Mouse (Mus musculus) heart, embryonic 16.5 days (tissue): Measurements from ENCODE around the gene Zfp784. TPM values are rescaled to one million over a fixed set of nuclear protein-coding genes. Genes with fewer than 3 reads are reported as not detected.

Experiments
- ATAC-seq: fragments of 200-750 bp; cut with Nextera tagmentation; replicated peaks from 2 replicates; pipeline ENCODE4 v1.8.0; 2017; ENCODE audit warnings: moderate number of reproducible peaks; ENCODE audit not compliant: insufficient read depth, low FRiP score; ENCODE audit errors: extremely low read depth
- H3K27ac ChIP-seq: fragments of 300-500 bp; sonication (generic); 2 replicates; pipeline ENCODE4 v1.5.1; 2014; ENCODE audit warnings: mild to moderate bottlenecking, low read length, control low read depth, moderate library complexity
- H3K27me3 ChIP-seq: fragments of 300-500 bp; sonication (generic); 2 replicates; pipeline ENCODE4 v1.6.1; 2014; ENCODE audit warnings: low read length, mixed read lengths; ENCODE audit not compliant: control insufficient read depth, insufficient read depth
- H3K36me3 ChIP-seq: fragments of 300-500 bp; sonication (generic); 2 replicates; pipeline ENCODE4 v1.6.1; 2014; ENCODE audit not compliant: control insufficient read depth, insufficient read depth
- H3K4me1 ChIP-seq: fragments of 300-500 bp; sonication (generic); 2 replicates; pipeline ENCODE4 v1.6.1; 2014; ENCODE audit warnings: low read length, mixed read lengths; ENCODE audit not compliant: control insufficient read depth, insufficient read depth
- H3K4me2 ChIP-seq: fragments of 300-500 bp; sonication (generic); 2 replicates; pipeline ENCODE4 v1.6.1; 2014; ENCODE audit warnings: low read depth, mild to moderate bottlenecking, control low read depth, low read length
- H3K4me3 ChIP-seq: fragments of 300-500 bp; sonication (generic); 2 replicates; pipeline ENCODE4 v1.5.1; 2014; ENCODE audit warnings: mild to moderate bottlenecking, control low read depth, low read length
- H3K9ac ChIP-seq: fragments of 300-500 bp; sonication (generic); 2 replicates; pipeline ENCODE4 v1.6.1; 2014; ENCODE audit warnings: low read length, control low read depth
- H3K9me3 ChIP-seq: fragments of 300-500 bp; sonication (generic); replicated peaks from 2 replicates; pipeline ENCODE4 v1.6.1; 2016; ENCODE audit warnings: low read length; ENCODE audit not compliant: control insufficient read depth
- WGBS: fragments of 180-500 bp; shearing (Covaris S2); extraction: QIAGEN DNeasy Blood & Tissue Kit; methylation state at CpG from one replicate; pipeline ENCODE4 v1.1.7; 2014; 5-methylcytosine and 5-hydroxymethylcytosine counted together
- polyA plus RNA-seq: library from polyadenylated mRNA; unstranded; fragments of >200 nt; fragmentation: Nextera tagmentation; extraction: Ambion mirVana; gene quantifications from 2 replicates; pipeline ENCODE4 v1.2.1, GENCODE M21; 2015

The Zfp784 gene
- 6.3 and 6.8 TPM in 2 replicates for polyA plus RNA-seq

DNA sequence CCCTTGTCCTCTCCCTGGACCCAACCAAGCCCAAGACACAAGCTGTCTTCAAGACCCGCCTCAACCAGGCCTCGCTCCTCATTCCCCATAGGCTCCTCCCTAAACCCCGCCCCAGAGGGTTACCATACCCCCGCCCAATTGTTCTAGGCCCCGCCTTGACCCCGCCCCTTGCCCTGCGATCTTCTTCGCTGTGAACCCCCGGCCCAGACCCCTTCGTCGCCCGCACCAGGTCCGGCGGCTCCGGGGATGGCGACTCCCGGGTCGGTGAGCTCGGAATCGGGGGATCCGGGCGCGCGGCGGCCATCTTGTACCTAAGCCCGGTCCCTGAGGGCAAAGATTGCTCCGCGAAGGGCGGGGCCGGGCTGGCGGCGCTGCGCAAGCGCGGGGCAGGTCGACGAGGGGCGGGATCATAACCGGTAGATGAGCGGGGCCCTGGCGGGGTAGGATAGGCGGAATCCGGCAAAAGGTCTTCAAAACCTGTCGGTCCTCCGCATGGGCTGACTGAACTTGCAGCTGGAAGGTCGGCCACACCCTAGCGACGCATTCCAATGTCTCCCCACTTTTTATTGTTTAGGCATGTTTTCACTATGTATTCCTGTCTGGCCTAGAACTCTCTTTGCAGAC lies at the start of gene Zfp784:
TSS of gene Zfp784 (minus strand) at position 338 of the 624 bp plus-strand sequence.
- Histone ChIP-seq H3K36me3 (peaks cover 29% of the 10 kb centered on the region), H3K4me1 (peaks cover 9% of the 10 kb centered on the region), H3K27me3 (no peaks in the 10 kb centered on the region), H3K9me3 (no peaks in the 10 kb centered on the region), H3K4me3 (peak within 1 kb of the TSS; percentile 86), H3K27ac (peak within 1 kb of the TSS; percentile 98), H3K9ac (peak within 1 kb of the TSS; percentile 92), H3K4me2 (peak within 1 kb of the TSS; percentile 64)
- peak; percentile 98 for ATAC-seq
- under 1% methylated on average over 48 of the region's 48 CpGs for WGBS

DNA sequence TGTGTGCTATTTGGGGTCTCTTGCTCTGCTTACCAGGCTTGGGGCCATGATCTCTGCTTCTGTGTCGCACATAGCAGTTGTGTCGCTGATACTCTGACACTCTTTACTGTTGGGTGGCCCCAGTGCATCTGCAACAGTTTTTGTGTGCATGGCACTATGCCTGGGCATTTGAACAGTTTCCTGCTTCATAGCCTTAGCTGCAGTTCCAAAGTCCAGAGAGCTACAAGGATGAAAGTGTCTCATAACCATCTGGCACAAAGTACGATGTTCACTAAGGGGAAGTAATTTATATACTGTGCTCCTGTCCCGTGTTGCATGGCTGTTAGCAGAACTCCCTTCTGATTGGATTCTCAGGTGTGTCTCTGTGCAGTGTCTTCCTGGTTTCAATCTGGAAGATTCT lies 49.6 kb upstream of the Zfp784 start:
- Histone ChIP-seq H3K9me3 (no peaks in the 10 kb centered on the region), H3K36me3 (peaks cover 41% of the 10 kb centered on the region), H3K4me1 (no peaks in the 10 kb centered on the region), H3K27me3 (no peaks in the 10 kb centered on the region), H3K4me3 (no peak overlapping the region), H3K4me2 (no peak overlapping the region), H3K27ac (no peak overlapping the region), H3K9ac (no peak overlapping the region)
- WGBS = 91% methylated on average over 4 of the region's 4 CpGs
- ATAC-seq = no peak

DNA sequence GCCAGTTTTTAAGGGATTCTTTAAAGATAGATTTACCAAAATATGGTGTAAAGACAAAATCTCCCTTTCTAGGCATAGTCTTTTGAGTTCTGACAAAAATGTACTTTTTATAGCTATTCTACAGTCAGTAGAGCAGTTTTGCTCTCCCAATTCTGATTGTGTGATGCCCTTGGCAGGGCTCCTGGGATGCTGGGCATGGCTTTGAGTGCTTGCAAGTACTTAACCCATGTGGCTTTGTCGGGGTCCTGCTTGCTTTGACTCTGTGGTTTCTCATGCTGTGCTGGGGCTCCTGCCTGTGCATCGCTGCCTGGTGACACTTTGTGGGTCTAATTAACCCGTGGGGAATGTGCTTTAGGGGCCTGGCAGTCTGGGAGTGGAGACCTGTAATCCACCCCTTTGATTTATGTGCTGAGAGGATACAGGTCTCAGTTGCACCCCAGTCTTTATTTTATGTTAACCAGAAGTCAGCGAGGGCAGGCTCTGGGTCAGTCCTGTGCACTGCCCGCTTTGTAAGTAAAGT lies 48.7 kb upstream of the Zfp784 start:
- H3K4me3 ChIP-seq = no peak overlapping the region

DNA sequence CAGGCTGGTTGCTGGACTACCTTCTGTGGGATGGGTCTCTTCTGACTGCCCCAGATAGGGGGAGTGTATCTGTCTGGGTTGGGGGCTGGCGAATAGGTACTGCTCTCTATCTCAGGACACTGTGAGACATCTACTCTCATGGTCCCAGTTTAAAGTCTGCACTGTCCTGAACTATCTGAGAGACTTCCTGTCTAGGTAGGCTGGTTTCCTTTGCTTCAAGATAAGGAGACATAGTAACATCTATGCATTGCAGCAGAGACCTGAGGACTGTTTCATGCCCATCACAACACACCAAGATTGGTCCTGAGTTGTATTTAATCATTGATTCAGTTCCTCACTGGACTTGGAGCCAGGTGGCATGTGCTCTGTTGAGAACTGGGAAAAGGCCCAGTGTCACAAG lies 47.3 kb upstream of the Zfp784 start:
- peaks cover 18% of the 10 kb centered on the region for H3K4me1 ChIP-seq
- H3K9me3 ChIP-seq = no peaks in the 10 kb centered on the region
- H3K27me3 ChIP-seq = no peaks in the 10 kb centered on the region
- no peak overlapping the region for H3K4me2 ChIP-seq
- H3K4me3 ChIP-seq = no peak overlapping the region
- no peak overlapping the region for H3K27ac ChIP-seq
- no peak overlapping the region for H3K9ac ChIP-seq
- H3K36me3 ChIP-seq = peaks cover 24% of the 10 kb centered on the region
- 73% methylated on average over 1 of the region's 1 CpGs for WGBS
- no peak for ATAC-seq

More for the DNA sequence above, 48.7 kb upstream of the Zfp784 start:
- no peak overlapping the region for H3K9ac ChIP-seq
- no peak for ATAC-seq
- no peaks in the 10 kb centered on the region for H3K9me3 ChIP-seq
- WGBS = 85% methylated on average over 5 of the region's 5 CpGs
- peaks cover 36% of the 10 kb centered on the region for H3K36me3 ChIP-seq
- peaks cover 6% of the 10 kb centered on the region for H3K4me1 ChIP-seq
- no peak overlapping the region for H3K27ac ChIP-seq
- no peaks in the 10 kb centered on the region for H3K27me3 ChIP-seq
- H3K4me2 ChIP-seq = no peak overlapping the region

DNA sequence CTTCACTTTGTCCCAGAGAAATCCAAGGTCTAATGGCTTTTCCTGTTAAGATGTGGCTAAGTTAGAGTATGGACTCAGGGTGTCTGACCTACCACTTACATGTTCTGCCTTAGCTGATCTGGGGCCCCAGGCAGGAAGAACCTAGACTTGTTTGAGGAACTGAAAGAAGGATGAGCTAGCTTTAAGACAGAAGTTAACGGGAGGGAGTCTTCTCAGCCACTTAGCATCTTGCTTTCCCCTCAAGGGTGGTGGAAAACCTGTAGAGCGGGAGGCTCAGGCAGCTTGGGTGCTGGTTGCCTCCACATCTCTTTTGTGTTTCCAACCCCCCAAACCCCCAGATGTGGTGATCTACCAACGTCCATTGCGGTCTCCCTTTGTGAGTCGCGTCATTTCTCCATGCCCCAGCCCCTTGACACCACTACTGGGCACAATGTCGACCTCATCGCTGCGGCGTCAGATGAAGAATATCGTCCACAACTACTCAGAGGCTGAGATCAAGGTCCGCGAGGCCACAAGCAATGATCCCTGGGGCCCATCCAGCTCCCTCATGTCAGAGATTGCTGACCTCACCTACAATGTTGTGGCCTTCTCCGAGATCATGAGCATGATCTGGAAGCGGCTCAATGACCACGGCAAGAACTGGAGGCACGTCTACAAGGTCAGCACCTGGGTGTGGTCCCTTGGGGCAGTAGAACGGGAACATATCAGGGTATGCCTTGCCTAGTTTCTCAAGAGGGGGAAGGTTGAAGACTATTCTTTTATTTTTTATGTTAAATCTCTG lies 45.3 kb upstream of the Zfp784 start:
- WGBS = 88% methylated on average over 18 of the region's 18 CpGs
- no peak for ATAC-seq
- Histone ChIP-seq H3K4me2 (no peak overlapping the region), H3K27ac (no peak overlapping the region), H3K27me3 (no peaks in the 10 kb centered on the region), H3K9ac (no peak overlapping the region), H3K4me3 (no peak overlapping the region), H3K36me3 (peaks cover 18% of the 10 kb centered on the region), H3K9me3 (no peaks in the 10 kb centered on the region), H3K4me1 (peaks cover 18% of the 10 kb centered on the region)

DNA sequence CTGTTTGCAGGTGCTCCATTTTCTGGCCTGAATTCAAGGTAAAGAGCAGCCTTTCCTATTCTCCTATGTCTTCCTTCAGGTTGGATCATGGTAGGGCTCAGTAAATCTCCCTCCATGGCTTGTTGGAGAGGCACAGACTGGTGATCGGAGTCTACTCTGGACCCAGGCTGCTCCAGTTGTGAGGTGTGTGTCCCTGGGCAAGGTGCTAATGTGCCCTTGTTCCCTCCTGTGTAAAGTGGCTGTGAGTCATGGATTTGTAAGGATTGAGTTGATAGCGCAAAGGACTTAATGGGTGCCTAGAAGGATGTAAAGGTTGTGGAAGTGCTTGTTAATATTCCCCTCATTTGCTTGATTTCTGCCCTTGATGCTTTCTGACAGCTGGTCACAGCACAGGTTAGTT lies 43.7 kb upstream of the Zfp784 start:
- ATAC-seq = no peak
- H3K4me1 ChIP-seq = peaks cover 18% of the 10 kb centered on the region
- 95% methylated on average over 2 of the region's 2 CpGs for WGBS

DNA sequence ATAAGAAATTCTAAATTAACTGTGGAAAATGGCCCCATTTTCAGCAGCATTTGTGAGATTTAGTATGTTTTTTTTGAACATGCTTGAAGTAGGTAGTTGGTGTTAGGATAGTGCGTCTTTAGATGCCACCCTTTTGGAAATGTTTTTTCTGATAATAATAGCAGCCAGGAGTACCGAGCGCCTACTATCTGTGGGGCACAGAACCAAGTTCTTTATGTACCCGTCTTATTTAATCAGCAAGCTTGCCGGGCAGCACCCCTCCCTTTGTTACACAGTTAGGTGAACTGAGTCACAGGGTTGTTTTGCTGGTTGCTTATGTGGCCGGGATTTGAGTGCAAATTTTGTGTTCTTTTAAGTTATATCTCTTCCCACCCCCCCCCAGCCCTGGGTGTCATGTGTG lies 43.0 kb upstream of the Zfp784 start:
- no peak for ATAC-seq
- 46% methylated on average over 6 of the region's 6 CpGs for WGBS
- peaks cover 18% of the 10 kb centered on the region for H3K4me1 ChIP-seq
- H3K9ac ChIP-seq = peak overlapping the region; percentile 97
- peak overlapping the region; percentile 87 for H3K4me3 ChIP-seq
- H3K9me3 ChIP-seq = no peaks in the 10 kb centered on the region
- H3K27me3 ChIP-seq = no peaks in the 10 kb centered on the region
- peak overlapping the region; percentile 81 for H3K4me2 ChIP-seq
- no peak overlapping the region for H3K27ac ChIP-seq
- H3K36me3 ChIP-seq = peaks cover 34% of the 10 kb centered on the region

More for the DNA sequence above, 43.7 kb upstream of the Zfp784 start:
- H3K27me3 ChIP-seq = no peaks in the 10 kb centered on the region
- peaks cover 27% of the 10 kb centered on the region for H3K36me3 ChIP-seq
- no peaks in the 10 kb centered on the region for H3K9me3 ChIP-seq
- H3K9ac ChIP-seq = no peak overlapping the region
- no peak overlapping the region for H3K4me3 ChIP-seq
- H3K4me2 ChIP-seq = peak overlapping the region; percentile 81; the same call in 1 of the 2 replicates
- no peak overlapping the region for H3K27ac ChIP-seq

DNA sequence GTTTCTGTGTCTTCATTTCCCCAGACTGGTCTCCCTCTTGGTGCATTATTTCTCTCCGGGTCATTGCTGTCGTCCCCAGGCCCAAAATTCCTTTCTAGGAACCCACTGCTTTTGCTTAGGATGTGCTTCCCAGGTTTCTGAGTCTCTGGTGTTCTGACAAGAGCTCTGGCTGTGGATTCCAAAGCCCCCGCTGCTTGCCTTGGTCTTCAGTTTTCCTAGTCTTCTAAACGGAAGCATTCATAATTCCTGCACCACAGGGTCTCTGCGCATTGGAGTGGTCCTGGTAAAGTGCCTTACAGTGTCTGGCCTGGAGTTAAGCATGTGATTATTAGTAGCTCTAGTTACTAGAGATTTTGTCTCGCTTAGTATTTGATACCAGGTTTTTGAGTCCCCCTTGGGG lies 42.6 kb upstream of the Zfp784 start:
- Histone ChIP-seq H3K36me3 (peaks cover 38% of the 10 kb centered on the region), H3K27me3 (no peaks in the 10 kb centered on the region), H3K4me1 (peaks cover 18% of the 10 kb centered on the region), H3K27ac (peak overlapping the region; percentile 87), H3K9me3 (no peaks in the 10 kb centered on the region), H3K4me2 (peak overlapping the region; percentile 81), H3K4me3 (peak overlapping the region; percentile 87), H3K9ac (peak overlapping the region; percentile 97)
- ATAC-seq = no peak
- WGBS = 10% methylated on average over 6 of the region's 6 CpGs
